Mouse (Mus musculus) kidney, embryonic 16.5 days (tissue): Measurements from ENCODE around the gene Olig2. TPM values are rescaled to one million over a fixed set of nuclear protein-coding genes. Genes with fewer than 3 reads are reported as not detected.

ENCODE experiments used
- ATAC-seq: fragments of 200-750 bp; cut with Nextera tagmentation; 2 replicates; pipeline ENCODE4 v1.8.0; 2017; ENCODE audit warnings: moderate TSS enrichment; ENCODE audit not compliant: low FRiP score, low TSS enrichment
- H3K27ac ChIP-seq: fragments of 300-500 bp; sonication (generic); 2 replicates; pipeline ENCODE4 v1.5.1; 2014; ENCODE audit warnings: low read length
- H3K27me3 ChIP-seq: fragments of 300-500 bp; sonication (generic); 2 replicates; pipeline ENCODE4 v1.6.1; 2014; ENCODE audit warnings: low read length, control low read depth, mixed read lengths; ENCODE audit not compliant: insufficient read depth
- H3K36me3 ChIP-seq: fragments of 300-500 bp; sonication (generic); 2 replicates; pipeline ENCODE4 v1.6.1; 2014; ENCODE audit warnings: low read length, control low read depth, mixed read lengths; ENCODE audit not compliant: insufficient read depth
- H3K4me1 ChIP-seq: fragments of 300-500 bp; sonication (generic); 2 replicates; pipeline ENCODE4 v1.6.1; 2014; ENCODE audit warnings: low read length, control low read depth, mixed read lengths; ENCODE audit not compliant: insufficient read depth
- H3K4me2 ChIP-seq: fragments of 300-500 bp; sonication (generic); replicated peaks from 2 replicates; pipeline ENCODE4 v1.6.1; 2014; ENCODE audit warnings: low read depth, low read length
- H3K4me3 ChIP-seq: fragments of 300-500 bp; sonication (generic); 2 replicates; pipeline ENCODE4 v1.5.1; 2014; ENCODE audit warnings: mild to moderate bottlenecking, low read length
- H3K9ac ChIP-seq: fragments of 300-500 bp; sonication (generic); replicated peaks from 2 replicates; pipeline ENCODE4 v1.6.1; 2014; ENCODE audit warnings: low read length
- H3K9me3 ChIP-seq: fragments of 300-500 bp; sonication (generic); 2 replicates; pipeline ENCODE4 v1.6.1; 2016; ENCODE audit warnings: low read length, control low read depth
- WGBS: fragments of 180-500 bp; shearing (Covaris S2); extraction: QIAGEN DNeasy Blood & Tissue Kit; methylation state at CpG from one replicate; pipeline ENCODE4 v1.1.7; 2014; 5-methylcytosine and 5-hydroxymethylcytosine counted together
- polyA plus RNA-seq: library from polyadenylated mRNA; unstranded; fragments of >200 nt; fragmentation: Nextera tagmentation; extraction: Ambion mirVana; gene quantifications from 2 replicates; pipeline ENCODE4 v1.2.1, GENCODE M21; 2015

Olig2 gene
- polyA plus RNA-seq, 1 experiment from 2014 or later = not detected

DNA sequence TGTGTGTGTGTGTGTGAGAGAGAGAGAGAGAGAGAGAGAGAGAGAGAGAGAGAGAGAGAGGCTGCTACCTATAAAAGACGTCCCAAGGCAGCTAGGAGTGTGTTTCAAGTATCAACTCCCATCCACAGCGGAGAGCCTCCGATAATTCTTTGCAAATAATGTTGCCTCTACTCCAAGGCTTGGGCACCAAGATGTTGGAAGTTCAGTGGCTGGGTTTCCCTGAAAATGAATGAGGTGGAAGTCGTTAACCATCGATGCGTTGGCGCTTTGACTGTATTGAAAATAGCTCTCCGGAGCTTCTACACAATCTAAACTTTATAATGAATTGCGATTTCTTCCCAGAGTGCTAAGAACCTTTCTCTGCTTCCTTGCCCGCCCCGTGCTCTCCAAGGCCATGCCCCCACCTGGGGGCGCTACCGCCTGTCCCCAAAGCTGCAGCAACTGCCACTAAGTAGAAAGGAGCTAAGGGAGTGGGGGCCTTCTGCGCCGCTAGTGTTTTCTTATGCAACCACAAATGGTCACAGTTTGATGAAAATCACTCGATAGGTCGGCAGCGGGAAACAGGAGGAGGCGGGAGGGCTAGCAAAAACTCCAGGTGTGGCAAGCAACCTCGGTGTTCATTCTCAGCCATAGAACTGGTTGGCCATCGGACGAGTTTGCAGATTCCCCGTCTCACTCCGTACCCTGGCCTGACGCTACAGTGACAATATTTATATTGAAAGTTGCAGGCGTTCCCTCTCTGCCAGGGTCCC lies 600 bp upstream of the Olig2 start:
- peak overlapping the region; percentile 7 for H3K4me3 ChIP-seq
- no peaks in the 10 kb centered on the region for H3K9me3 ChIP-seq
- WGBS = 2% methylated on average over 26 of the region's 26 CpGs
- peaks cover 5% of the 10 kb centered on the region; the same call in 1 of the 2 replicates for H3K4me1 ChIP-seq
- ATAC-seq = no peak
- H3K9ac ChIP-seq = no peak overlapping the region
- H3K36me3 ChIP-seq = no peaks in the 10 kb centered on the region
- H3K4me2 ChIP-seq = peak overlapping the region; percentile 39; the same call in 1 of the 2 replicates
- peaks cover 100% of the 10 kb centered on the region for H3K27me3 ChIP-seq
- no peak overlapping the region for H3K27ac ChIP-seq

DNA sequence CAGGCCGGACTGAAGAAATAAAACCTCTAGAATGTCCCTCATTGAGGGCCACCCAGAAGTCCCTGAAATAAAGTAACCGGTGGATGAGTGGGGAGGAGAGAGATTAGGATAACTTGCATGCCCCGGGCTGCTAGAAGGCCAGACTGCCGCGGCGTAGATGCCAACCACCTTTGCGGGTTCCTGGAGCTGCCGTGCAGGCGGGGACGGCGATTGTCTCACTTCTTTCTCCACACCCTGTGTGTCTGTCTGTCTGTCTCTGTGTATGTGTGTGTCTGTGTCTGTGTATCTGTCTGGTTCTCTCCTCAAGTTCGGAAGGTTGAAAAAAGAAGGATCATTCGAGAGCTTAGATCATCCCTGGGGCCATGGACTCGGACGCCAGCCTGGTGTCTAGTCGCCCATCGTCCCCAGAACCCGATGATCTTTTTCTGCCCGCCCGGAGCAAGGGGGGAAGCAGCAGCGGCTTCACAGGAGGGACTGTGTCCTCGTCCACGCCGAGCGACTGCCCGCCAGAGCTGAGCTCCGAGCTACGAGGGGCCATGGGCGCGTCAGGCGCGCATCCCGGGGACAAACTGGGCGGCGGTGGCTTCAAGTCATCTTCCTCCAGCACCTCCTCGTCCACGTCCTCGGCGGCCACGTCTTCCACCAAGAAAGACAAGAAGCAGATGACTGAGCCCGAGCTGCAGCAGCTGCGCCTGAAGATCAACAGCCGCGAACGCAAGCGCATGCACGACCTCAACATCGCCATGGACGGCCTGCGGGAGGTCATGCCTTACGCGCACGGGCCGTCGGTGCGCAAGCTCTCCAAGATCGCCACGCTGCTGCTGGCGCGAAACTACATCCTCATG lies 1.0 kb downstream of the Olig2 start:
- Histone ChIP-seq H3K9me3 (no peaks in the 10 kb centered on the region), H3K4me3 (no peak overlapping the region), H3K4me2 (no peak overlapping the region; the same call in 1 of the 2 replicates), H3K4me1 (peaks cover 5% of the 10 kb centered on the region; the same call in 1 of the 2 replicates), H3K27me3 (peaks cover 100% of the 10 kb centered on the region), H3K9ac (no peak overlapping the region), H3K36me3 (no peaks in the 10 kb centered on the region), H3K27ac (no peak overlapping the region)
- WGBS = under 1% methylated on average over 59 of the region's 60 CpGs
- ATAC-seq = no peak

DNA sequence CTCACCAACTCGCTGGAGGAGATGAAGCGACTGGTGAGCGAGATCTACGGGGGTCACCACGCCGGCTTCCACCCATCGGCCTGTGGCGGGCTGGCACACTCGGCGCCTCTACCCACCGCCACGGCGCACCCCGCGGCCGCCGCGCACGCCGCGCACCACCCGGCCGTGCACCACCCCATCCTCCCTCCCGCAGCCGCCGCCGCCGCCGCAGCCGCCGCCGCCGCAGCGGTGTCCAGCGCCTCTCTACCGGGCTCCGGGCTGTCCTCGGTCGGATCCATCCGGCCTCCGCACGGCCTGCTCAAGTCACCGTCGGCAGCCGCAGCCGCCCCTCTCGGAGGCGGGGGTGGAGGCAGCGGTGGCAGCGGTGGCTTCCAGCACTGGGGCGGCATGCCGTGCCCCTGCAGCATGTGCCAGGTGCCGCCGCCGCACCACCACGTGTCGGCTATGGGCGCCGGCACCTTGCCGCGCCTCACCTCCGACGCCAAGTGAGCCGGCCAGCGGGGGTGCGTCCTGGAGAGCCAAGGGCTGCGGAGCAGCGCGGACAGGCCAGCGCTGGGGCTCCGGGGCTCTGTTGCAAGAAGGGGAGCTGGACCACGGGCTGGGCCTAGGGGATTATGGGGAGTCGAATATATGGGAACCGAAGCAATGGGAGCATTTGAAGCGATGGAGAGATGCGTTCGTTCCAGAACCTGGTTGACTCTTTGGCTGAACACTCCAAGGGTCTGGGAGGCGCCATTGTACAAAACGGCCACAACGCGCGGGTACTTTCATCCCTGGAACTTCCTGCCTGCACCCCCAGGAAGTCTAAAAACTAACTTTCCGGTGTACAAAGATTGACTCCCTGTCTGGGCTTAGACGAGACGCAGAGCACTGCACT lies 1.9 kb downstream of the Olig2 start:
- Histone ChIP-seq H3K4me1 (peaks cover 5% of the 10 kb centered on the region; the same call in 1 of the 2 replicates), H3K27ac (no peak overlapping the region), H3K36me3 (no peaks in the 10 kb centered on the region), H3K9ac (no peak overlapping the region), H3K27me3 (peaks cover 100% of the 10 kb centered on the region), H3K9me3 (no peaks in the 10 kb centered on the region), H3K4me2 (no peak overlapping the region; the same call in 1 of the 2 replicates), H3K4me3 (peak overlapping the region; percentile 9; the same call in 1 of the 2 replicates)
- no peak for ATAC-seq
- under 1% methylated on average over 77 of the region's 85 CpGs for WGBS

DNA sequence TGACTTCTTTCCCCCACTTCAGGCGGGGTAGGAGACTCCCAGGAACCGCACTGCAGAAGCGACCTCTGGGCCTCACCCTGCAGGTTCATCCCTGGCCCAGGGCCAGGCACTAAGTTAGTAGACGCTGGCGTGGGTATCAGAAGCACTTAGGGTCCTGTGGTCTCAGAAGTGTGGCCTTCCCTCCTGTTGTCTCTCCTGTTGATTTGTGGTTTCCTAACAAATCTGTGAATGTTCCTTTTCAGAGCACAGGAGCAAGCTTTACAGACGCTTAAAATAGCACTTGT lies 2.4 kb downstream of the Olig2 start:
- Histone ChIP-seq H3K9me3 (no peaks in the 10 kb centered on the region), H3K4me3 (no peak overlapping the region), H3K4me1 (no peaks in the 10 kb centered on the region; the same call in 1 of the 2 replicates), H3K27me3 (peaks cover 100% of the 10 kb centered on the region), H3K9ac (no peak overlapping the region), H3K27ac (no peak overlapping the region), H3K36me3 (no peaks in the 10 kb centered on the region), H3K4me2 (no peak overlapping the region)
- ATAC-seq = no peak
- WGBS = 0% methylated on average over 6 of the region's 6 CpGs

DNA sequence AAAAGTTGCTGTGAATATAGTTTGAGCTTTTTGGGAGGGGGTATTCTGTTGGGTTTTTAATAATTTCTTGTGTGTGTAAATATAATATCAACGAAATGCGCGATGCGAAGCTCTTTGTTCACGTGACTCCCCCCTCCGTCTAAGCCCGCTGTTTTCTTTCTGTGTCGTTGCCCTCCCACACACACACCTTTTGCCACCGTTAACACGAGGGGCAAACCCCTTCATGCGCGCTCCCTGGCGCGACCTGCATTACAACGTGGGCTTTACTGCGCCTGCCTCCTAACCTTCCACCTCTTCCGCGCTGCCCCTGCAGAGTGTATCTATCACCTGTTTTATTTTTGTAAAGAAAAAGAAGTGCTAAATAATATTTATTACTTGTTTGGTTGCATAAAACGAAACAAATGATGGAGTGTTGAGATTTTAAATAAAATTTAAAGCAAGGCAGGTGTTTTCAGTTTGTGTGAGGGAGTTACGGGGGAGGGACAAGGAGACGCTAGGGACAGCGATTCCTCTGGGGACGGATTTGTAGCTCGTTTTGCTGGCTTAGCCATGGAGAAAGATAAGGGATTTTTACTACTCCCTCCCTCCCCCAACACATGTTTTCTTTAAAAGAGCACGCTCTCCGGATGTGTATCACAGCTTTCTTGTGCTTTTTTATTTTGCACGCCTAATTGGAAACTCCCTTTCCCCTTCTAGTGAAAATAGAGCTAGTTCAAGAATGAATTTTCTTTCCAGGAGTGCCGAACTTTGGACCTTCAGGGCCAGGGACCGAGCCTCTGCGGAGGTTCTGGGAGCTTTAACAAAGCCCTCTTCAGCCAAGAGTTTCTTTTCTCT lies 3.2 kb downstream of the Olig2 start:
- H3K9me3 ChIP-seq = no peaks in the 10 kb centered on the region
- no peak overlapping the region for H3K4me2 ChIP-seq
- WGBS = under 1% methylated on average over 30 of the region's 30 CpGs
- peaks cover 100% of the 10 kb centered on the region for H3K27me3 ChIP-seq
- no peaks in the 10 kb centered on the region; the same call in 1 of the 2 replicates for H3K4me1 ChIP-seq
- no peak overlapping the region for H3K9ac ChIP-seq
- H3K36me3 ChIP-seq = no peaks in the 10 kb centered on the region
- no peak overlapping the region for H3K4me3 ChIP-seq
- no peak overlapping the region for H3K27ac ChIP-seq
- no peak for ATAC-seq

DNA sequence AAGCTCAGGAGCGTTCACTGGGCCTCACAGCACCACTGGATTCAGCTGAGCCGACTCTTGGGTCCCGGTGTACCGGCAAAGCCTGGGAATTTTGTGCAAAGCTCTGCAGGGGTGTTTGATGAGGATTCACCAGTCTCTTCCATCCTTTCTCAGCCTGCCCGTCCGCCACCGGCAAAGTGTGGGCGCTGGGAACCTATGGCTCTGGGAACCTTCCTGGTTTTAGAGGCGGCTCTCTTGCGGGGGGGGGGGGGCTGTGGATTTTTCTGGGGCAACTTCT lies 3.8 kb downstream of the Olig2 start:
- no peaks in the 10 kb centered on the region for H3K36me3 ChIP-seq
- no peak overlapping the region for H3K27ac ChIP-seq
- no peak for ATAC-seq
- no peaks in the 10 kb centered on the region for H3K9me3 ChIP-seq
- H3K4me2 ChIP-seq = no peak overlapping the region
- H3K27me3 ChIP-seq = peaks cover 100% of the 10 kb centered on the region
- 2% methylated on average over 10 of the region's 10 CpGs for WGBS
- H3K9ac ChIP-seq = no peak overlapping the region
- H3K4me3 ChIP-seq = no peak overlapping the region
- no peaks in the 10 kb centered on the region; the same call in 1 of the 2 replicates for H3K4me1 ChIP-seq

DNA sequence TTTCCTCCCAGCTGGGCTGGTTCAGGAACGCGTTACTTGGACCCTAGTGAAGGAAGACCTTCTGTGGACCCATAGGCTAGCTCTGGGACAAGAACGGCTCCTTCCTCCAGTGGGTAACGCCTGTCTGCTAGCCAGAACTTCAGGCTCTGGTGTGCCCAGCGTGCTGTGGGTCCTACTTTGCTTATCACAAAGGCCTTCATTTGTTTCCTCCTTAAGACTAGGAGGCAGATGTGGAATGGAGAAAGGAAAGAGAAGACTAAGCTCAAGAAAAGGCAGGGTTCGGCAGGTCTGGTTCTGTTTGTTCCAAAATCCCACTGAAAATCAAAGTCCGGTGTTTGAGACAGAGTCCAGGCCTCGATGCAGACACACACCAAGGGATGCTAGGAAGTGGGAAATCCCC lies 4.4 kb downstream of the Olig2 start:
- WGBS = 10% methylated on average over 8 of the region's 8 CpGs
- Histone ChIP-seq H3K4me2 (no peak overlapping the region), H3K9ac (no peak overlapping the region), H3K4me3 (no peak overlapping the region), H3K36me3 (no peaks in the 10 kb centered on the region), H3K9me3 (no peaks in the 10 kb centered on the region), H3K27me3 (peaks cover 100% of the 10 kb centered on the region), H3K27ac (no peak overlapping the region), H3K4me1 (no peaks in the 10 kb centered on the region; the same call in 1 of the 2 replicates)
- ATAC-seq = no peak

DNA sequence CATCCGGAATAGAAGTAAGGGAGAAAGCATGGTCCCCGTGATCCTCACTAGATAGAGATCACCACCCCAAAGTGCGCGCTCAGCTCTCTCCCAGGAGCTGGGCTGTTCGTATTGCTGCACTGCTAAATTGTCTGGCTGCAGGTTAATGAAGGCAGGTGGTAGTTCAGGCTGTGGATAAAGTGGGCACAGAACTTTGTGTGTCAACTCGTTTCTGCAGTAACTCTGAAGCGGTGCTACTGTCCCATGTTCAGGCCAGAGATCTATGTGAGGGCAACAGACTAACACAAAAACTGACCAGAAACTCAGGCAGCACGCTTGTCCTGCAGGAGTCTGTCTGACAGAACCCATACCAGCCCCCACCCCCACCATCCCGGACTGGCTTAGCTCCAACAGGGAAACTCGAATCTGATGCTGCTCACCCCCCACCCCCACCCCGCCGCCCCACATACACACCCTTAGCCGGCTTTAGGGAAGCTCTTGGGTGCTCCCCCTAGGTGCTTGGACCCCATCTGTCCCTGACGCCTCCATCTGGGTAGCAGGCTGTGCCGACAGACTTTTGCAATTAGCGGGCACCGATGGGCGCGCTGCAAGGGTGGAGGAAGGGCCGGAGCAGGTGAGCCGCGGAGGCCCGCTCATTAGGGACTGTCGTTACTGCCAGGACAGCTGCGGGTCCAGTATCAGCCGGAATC lies 6.7 kb downstream of the Olig2 start:
- no peak overlapping the region for H3K4me3 ChIP-seq
- H3K4me1 ChIP-seq = no peaks in the 10 kb centered on the region
- peaks cover 100% of the 10 kb centered on the region for H3K27me3 ChIP-seq
- WGBS = 1% methylated on average over 26 of the region's 26 CpGs
- no peaks in the 10 kb centered on the region for H3K36me3 ChIP-seq
- H3K9ac ChIP-seq = no peak overlapping the region
- ATAC-seq = no peak
- no peaks in the 10 kb centered on the region for H3K9me3 ChIP-seq
- no peak overlapping the region for H3K4me2 ChIP-seq
- no peak overlapping the region for H3K27ac ChIP-seq
